Mouse (Mus musculus) fibroblast of lung, adult 2 months (primary cell): Measurements from ENCODE around the gene Ampd2.
A peak's percentile ranks its signal among the peaks of the same experiment; 100 is the strongest.

Experiments used
- DNase-seq: peaks from one replicate; pipeline ENCODE4 v3.0.0-alpha.2; 2011; ENCODE audit warnings: low read depth

Ampd2 gene

DNA sequence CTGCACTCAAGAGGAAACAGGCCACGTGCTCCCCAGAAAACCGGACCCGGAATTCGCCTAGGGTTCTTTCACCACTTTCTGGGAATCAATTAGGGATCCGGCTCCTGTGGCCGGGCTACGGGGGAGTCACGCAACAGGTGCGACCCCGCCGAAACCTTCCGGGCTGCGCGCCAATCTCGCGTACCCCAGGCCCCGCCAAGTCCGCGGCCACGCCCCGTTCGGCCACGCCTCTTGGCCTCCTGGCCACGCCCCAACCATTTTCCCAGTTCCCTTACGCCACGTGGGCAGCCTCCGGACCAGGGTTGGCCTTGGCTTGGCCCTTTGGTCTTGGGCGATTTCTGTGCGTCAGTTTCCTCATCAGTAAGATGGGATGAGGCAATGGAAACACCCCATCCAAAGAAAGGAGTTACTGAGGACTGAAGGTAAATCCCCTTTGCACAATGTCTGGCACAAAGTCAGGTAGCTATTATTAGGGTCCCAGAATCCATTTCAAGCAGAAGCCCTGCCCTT, at the start of gene Ampd2:
TSS of gene Ampd2 (minus strand) at position 182 of the 510 bp plus-strand sequence.
- peak; percentile 67 for DNase-seq

DNA sequence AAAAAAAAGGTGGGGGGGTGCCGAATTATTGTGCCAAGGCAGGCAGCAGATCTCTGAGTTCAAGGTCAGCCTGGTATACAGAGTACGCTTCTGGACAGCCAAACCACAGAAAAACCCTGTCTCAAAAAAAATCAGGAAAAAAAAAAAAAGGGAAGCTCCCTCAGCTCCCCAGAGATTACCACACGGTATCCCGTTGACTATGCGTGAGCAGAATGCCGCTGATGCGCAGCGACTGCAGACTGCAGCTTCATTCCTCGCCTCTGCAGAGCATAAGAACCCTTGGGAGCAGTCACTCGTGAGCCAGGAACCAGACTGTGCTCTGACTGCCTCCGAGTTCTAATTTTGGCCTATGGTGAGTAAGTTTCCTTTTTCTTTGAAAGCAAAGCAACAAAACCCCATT, 48.2 kb upstream of the Ampd2 start:
- DNase-seq = no peak

DNA sequence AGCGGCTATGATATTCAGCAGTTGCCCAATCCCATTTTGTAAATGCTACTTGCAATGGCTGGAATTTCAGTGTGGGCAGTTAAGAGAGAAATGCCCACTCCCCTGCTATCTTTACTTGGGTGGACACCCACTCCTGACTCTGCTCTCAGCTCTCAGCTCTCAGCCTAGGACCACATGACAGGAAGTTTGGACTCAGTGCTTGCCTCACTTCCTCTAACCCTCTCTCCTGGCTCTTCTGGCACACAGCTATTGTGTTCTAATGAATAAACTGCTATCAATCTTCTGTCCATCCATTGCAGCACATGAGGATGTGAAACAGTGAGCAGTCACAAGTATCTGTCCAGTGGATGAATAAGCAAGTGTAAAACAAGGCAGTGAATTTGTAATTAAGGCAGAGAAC, 46.0 kb upstream of the Ampd2 start:
- no peak for DNase-seq

DNA sequence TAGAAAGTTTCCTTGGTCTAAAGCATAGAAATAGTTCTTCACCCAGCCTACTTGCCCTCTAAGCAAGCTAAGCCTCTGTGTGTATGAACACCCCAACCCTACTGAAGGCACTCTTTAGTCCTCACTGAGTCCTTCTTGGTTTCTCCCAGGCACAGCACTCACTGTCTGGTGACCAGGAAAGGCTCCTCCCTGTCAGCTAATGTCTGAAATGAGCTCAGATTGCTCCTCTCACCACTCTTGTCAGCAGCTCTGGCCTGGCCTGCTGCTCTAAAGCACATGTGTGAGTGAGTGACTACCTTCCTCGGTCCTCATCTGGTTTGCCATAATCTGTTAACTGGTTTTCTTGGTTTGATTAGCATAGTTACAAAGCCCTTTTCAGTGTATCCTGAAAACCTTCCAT, 45.4 kb upstream of the Ampd2 start:
- DNase-seq = no peak

DNA sequence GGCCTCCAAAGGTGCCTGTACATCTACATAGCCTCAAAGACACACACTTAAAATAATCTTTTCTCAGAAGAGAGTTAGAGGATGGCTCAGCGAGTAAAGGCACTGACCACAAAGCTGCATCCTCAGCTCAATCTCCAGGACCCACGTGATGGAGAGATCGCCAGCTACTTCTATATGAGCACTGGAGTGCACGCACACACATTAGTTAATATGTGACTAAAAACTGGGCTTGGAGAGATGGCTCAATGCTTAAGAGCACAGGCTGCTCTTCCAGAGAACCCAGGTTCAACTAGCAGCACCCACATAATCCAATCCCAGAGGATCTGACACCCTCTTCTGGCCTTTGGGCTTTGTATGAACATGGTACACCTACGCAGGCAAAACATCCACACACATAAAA, 44.8 kb upstream of the Ampd2 start:
- DNase-seq = no peak

DNA sequence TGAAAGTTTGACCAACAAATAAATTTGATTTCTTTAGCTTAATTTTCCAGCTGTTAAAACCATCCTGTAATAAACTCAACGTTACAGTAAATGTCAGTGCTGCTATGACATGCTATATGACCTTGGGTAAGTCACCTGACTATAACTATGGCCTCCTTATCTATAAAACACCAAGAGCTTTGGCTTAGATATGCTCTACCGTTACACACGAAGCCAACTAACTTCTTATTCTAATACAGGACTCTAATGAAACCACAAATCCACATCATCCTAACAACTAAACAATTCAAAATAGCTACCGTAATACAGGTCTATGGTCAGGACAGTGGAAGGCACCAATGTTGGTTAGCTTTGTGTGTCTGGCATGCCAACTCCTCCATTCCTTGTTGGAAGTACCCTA, 43.4 kb upstream of the Ampd2 start:
- no peak for DNase-seq

DNA sequence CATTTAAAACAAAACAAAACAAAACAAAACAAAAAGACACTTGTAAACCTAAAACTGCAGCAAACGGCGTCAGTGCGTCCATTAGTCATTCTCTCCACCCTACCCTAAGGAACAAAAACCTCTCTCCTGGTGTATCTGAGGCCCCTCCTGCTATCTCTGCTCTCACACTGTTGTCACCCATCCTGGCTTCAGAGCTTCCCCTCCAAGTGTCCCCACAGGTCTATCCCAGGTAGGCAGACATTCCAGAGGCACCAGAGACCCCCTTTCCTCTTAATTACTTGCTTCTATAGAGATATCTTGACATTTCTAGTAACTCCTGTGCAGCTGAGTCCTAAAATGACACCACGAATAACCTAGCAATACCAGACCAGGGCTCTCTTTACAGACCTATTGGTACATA, 42.9 kb upstream of the Ampd2 start:
- no peak for DNase-seq

DNA sequence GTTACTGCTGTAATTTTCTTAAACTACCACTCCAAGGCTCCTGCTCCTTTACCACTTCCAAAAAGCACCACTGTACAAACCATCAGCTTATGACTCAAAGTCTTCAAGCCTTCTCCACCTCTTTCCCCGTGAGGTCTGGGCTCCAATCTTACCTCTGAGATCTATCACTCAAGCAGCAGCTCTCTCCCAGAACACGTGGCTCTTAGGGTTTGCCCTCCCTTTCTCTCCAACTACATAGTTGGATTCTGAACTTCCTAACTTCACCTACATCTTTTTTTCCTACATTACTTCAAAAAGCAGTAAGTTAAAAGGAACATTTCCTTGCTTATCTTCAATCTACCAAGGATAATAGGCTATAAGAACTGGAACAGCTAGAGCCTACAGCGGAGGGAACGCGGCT, 42.1 kb upstream of the Ampd2 start:
- DNase-seq = no peak

DNA sequence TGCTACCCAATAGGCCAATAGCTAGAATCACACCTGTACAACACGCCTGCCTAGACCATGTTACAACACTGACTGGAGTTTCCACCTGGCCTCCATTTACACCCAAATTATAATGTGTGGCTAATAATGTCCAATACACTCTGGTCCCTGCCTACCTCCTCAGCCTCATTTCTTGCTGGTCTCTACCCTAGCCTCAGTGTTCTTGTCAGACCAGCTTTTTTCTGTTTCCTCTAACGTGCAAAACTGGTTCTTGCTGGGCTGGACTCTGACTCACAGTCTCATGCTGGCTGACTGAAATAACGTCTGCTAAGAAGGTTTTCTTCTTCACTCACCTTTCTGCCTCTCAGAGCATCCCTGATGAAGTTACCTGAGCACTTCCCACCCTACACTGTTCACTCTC, 39.9 kb upstream of the Ampd2 start:
- no peak for DNase-seq

DNA sequence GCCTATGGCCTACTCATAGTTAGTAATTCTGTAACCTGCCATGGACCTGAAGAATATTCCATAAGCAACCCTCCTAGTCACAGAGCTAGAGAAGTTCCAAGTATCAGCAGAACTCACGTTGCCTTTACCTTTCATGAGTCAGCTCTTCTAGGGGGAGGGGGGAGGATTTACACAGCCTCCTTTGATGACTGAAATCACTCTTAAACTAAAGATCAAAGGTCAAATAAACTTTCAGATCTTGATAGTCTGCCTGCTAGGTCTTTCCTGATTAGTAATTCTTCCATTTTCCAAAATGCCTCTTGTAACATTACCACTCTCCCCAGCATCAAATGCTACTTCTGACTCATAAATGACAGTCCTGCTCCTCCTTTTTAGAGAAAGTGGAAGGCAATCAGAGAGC, 37.7 kb upstream of the Ampd2 start:
- no peak for DNase-seq

DNA sequence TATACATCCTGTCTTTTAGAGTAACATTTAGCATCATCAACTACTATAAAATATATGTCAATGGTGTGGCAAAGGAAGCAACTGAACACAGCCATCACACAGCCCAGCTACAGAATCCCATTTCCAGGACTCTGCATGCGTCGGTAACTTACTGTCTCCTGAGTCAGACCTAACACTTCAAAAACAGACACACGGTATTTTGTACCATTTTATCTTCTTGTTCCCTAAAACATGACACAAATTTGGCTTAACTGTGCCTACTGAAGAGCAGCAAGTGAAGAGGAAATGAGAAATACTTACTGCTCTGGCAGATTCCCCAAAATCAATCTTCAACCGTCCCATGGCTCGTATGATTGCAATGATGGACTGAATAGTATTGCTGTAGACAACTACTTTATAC, 36.8 kb upstream of the Ampd2 start:
- no peak for DNase-seq

DNA sequence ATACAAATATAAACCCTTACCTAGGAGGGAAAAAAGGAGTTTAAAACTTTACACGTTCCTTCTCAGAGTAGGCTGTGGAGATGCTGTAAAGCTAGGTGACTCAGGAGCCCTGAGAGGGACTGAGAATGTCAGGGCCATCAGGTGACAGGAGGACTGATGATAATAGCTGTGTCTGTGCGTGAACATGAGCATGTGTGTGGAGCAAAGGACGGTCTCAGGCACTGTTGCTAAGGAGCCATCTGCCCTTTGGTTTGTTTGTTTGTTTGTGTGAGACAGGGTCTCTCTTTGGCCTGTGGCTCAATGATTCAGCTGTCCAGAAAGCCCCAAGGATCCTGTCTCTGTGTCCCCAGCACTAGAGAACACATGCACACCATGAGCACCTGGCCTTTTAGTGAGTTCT, 34.6 kb upstream of the Ampd2 start:
- no peak for DNase-seq

DNA sequence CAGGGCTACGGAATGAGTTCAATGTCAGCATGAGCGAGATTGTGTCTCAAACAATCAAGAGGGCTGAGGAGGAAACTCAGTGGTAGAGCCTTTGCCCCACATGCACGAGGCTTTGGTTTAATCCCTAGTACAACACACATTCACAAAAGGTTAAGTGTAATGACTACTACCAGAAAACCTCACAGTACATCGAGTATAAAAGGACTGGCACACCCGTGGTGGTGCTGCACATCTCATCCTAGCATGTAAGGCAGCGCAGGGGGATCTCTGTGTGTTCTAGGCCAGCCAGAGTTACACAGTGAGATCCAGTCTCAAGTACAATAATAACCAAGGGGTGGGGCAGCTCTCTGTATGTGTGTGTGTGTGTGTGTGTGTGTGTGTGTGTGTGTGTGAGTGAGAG, 31.0 kb upstream of the Ampd2 start:
- no peak for DNase-seq

DNA sequence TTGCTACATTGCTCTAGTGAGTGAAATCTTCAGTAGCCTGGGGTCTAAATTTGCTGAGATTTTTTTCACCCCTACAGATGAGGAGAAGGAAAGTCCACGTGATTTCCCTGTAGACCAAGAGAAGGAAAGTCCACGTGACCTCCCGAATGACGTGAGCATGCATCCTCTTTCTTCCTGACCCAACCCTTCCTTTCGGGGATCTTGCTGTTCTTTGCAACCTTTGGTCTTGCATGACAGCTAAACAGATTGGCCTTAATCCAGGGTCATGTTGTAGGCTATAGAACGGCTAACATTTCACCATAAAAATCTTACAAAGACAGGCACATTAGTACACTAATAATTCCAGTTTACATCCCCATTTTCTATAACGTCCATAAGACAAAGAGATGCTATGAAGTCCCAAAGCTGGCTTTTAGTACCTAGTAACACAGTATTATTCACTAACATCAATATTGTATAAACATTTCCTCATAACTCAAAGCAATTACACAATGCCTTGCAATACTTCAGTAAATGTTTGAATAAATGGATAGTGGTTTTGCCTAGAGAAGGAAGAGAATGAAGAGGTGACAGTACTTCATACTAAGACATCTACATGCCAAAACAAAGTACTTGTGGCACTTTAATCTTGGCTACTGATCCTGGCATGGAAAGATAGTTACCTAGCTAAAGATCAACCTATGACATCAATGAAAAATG, 27.3 kb upstream of the Ampd2 start:
- no peak for DNase-seq

DNA sequence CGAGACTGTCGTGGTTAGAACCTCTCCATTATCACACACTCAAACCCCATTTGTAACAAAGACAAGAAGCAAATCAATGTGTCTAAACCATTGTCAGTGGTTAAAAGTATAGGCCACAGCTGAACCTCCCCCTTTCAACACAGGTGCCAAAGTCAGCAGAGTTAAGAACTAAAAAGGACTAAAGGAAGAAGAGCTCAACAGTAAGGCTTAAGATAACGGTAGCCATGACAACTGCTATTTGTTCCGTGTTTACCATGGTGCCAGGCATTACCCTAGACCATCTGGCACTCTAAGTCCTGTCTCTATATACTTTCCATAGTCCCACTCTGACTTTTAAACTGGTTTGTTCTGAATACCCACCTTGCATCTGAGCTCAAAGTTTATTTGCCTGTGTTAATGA, 26.2 kb upstream of the Ampd2 start:
- DNase-seq = no peak

DNA sequence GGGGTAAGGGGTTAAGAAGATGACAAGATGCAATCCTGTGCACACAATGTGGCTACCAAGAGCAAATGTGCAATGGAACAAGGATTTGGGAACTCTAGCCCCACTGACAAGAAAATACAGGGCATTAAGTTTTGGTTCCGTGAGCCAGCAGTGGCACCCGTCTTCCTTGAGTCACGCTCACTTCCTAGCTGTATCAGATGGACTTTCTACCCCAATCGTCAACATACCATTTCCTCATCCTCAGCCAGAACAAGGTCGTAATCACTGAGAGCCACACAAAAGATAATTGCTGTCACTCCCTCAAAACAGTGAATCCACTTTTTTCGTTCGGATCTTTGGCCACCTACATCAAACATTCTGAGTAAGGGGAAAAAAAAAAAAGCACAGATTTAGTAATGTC, 25.8 kb upstream of the Ampd2 start:
- DNase-seq = no peak

DNA sequence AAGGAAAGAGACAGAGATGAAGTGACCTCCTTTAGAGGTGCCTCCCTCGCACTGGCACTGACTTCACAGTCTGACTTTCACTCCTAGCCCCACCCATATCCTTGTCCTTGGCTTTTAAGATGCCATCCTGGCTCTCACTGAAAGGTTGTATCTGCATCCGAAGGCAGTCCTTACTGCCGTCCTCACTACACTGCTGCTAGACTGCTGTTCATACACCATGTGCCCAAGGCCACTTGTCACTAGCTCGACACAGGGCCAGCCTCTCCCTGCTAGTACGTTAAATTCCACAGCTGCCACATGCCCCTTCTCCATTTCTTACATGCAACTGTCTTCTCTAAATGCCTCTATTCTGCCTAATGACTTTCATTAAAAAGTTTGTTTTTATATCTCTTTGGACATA, 24.9 kb upstream of the Ampd2 start:
- DNase-seq = no peak

DNA sequence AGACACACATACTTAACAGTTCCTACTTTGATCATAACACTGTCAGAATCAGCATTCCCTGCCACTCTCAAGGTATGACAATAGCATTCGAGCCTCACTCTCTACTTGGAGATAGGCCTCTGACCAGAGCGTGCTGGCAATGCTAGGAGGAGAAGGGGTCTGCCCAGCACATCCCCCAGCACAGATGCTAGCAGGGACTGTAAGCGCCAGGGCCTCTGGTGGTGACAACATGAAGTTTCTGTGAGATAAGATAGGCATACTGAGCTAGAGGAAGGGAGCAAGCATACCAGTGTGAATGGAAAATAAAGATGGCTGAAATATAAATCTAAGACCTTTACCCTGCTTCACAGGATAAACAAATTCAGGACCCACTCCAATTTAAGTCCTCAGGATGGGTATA, 18.8 kb upstream of the Ampd2 start:
- no peak for DNase-seq

DNA sequence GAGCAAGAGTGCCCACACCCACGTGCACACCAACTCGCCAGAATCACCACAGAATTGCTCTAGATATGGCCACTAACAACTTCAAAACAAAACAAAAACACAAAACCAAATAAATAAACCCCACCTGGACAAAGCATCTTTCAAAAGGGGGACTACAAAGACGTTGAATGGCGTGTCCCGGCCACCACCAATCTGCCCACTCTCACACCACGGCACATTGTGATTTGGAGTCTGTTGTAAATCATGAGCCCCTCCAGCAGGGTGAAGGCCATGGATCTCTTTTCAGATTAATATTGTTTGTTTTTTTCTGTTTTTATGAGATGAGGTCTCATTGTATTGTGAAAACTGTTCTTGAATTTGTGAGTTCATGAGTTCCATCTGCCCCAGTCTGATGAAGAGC, 15.6 kb upstream of the Ampd2 start:
- no peak for DNase-seq

DNA sequence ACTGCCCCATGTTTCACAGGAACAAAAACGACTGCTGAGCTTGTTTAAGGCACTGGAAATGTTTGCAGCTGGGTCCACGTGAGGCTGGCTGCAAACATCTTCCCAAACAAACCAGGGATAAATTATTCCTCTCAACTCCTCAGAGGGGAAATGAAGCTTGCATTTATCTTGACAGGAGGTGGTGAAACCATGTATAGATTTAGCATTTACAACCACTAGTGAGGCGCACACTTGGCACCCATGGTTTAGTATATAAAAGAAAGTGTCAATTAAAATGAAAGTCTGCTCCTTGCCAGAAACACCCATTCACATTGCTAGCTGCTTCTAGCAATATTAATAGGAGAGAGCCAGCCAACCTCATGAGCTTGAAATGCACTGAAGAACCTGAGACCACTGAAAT, 15.1 kb upstream of the Ampd2 start:
- DNase-seq = no peak

DNA sequence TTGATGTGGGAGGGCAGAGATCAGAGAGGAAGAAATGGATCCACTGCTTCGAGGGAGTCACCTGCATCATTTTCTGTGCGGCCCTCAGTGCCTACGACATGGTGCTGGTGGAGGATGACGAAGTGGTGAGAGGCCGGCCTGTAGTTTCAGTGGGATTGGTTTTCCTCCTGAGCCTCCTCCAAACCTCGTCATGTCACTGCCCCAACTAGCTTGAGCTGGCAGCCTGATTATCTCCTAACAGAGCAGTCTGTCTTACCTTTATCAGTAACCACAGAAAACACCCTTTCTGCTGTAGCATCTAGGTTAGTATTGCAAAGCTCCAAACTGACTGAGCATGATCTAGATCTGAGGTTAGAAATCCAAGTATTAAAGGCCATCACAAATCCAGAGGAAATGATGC, 11.9 kb upstream of the Ampd2 start:
- no peak for DNase-seq

DNA sequence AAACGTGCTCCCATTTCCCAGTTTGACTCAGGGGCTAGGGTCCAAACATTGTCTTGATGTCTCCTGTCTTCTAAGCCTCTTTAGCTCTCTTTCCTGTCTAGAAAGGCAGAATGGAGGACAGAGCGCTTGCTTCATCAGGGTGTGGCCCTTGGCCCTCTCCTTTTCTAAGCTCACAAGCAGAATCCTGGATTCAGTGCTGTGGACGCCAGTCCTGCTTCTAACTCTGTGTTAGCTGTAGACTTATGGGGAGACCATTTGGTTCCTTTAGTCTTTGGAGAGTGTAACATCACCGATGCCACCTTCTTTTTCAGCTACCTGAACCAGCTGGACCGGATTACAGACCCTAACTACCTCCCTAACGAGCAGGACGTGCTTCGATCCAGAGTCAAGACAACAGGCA, 11.2 kb upstream of the Ampd2 start:
- no peak for DNase-seq

DNA sequence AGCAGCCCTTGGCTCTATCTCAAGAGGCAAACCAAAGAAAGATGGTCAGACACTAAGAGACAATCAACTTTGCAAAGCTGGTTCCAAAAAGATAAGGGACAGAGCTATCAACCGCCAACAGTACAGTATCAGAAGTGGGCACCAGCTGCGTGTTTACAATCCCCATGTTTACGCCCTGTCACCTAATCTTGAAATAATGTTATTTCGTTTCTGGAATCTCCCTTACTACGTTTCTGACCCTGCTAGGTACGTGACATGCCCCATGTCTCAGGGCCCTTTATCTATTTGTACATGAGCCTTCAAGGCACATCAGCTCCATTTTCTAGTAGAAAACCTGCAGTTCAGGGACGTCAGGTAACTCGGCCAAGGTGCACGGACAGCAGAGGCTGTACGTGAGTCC, 10.3 kb upstream of the Ampd2 start:
- DNase-seq = no peak

DNA sequence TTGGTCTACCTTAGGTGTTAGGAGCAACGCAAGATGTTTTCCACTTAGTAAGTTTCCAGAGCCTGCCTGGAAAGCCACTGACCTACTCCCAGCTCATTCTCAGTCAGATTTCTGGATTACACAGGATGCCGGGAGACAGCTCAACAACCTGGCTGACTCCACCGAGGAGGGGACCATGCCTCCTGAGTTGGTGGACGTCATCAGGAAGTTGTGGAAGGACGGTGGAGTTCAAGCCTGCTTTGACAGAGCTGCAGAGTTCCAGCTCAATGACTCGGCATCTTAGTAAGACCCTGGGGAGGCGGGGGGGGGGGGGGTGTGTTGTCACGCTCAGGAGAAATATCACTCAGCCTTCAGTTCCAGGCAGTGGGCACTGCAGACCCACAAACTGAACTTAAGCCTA, 9.8 kb upstream of the Ampd2 start:
- no peak for DNase-seq
